Mouse (Mus musculus) cerebellum, adult 8-10 months (tissue): ENCODE results near the gene Cnot10.
"Not testable (repeated sequence)": the region's sequence is repeated elsewhere in the genome, so short reads cannot be mapped to it uniquely, and the experiment has no call there.

ENCODE experiments used
- DNase-seq: peaks from one replicate; pipeline ENCODE4 v3.0.0; 2022

Gene Cnot10

DNA sequence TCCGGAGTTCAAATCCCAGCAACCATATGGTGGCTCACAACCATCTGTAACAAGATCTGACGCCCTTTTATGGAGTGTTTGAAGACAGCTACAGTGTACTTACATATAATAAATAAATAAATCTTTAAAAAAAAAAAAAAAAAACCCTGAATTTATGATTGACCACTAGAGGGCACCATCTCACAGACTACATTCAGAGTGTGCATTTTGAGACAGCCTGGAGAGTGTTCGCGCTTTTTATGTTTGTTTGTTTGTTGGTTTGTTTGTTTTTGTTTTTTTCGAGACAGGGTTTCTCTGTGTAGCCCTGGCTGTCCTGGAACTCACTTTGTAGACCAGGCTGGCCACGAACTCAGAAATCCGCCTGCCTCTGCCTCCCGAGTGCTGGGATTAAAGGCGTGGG lies 8.5 kb upstream of the Cnot10 start:
- not testable (repeated sequence) for DNase-seq

DNA sequence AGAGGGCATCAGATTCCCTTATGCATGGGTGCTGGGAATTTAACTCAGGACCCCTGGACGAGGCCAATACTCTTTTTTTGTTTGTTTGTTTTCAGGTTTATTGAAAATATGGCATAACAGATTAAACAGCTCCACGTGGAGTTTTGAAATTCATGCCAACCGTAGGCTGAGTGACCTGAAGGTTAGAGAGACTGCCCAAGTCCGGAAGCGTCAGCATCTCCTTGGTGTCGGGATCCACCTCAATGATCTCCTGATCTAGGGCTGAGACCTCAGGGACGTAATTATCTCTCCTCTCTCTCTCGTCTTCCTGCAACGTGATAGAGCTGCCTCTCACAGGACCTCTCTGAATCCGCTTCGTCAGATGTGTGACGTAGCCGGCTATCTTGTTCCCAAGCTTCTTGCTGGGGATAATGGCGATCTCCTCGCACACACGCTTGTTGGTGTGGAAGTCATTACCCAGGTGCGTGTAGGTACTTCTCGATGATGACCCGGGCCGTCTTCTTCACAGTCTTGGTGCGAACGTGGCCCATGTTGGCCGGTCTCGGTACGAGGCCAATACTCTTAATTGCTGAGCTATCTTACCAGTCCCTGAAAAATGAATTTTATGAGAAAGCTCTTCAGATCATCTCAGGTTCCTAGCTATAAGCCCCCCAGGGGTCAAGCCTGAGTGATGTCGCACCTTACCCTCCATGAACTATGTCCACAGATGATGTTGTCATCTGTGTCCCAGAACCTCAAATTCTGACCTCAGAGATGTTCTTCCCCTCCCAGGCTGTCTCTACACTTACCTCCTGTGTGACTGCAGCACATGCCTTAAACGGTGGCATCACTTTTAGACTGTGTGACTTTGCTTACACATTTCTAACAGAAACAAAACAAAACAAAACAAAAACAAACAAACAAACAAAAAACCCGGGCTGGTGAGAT lies 7.8 kb upstream of the Cnot10 start:
- no peak for DNase-seq

DNA sequence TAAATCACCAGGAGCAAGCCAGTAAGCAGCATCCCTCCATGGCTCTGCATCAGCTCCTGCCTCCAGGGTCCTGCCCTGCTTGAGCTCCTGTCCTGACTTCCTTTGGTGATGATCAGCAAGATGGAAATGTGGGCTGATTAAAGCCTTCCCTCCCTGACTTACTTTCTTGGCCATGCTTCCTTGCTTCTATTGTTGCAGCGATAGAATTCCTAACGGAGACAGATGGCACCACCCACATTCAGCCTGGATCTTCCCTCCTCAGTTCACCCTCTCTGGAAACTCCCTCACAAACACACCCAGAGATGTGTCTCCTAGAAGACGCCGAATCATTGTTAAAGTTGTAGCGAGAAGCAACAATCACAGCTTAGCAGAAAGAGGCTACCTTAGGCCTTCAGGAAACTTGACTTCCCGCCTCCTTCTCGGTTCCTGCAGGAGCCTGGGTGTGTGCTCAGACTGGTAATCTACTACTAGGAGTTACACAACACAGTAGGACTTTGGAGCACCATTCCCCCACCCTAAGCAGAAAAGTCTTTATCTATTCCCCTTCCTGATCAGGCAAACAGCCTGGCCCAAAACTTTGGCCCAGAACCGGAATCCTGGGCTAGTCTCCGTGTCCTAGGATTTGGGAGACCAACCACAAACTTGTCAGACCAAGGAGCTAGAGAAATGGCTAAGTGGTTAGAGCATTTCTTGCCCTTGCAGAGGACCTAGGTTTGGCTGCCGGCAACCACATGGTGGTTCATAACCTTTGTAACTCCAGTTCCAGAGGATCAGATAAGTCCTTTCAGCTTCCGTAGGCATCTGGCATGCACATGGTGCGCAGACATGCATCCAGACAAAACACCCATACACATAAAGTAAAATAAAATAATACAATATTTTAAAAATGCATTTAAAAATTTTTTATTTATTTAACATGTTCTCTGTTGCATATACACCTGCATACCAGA lies 6.8 kb upstream of the Cnot10 start:
- DNase-seq, result no peak

DNA sequence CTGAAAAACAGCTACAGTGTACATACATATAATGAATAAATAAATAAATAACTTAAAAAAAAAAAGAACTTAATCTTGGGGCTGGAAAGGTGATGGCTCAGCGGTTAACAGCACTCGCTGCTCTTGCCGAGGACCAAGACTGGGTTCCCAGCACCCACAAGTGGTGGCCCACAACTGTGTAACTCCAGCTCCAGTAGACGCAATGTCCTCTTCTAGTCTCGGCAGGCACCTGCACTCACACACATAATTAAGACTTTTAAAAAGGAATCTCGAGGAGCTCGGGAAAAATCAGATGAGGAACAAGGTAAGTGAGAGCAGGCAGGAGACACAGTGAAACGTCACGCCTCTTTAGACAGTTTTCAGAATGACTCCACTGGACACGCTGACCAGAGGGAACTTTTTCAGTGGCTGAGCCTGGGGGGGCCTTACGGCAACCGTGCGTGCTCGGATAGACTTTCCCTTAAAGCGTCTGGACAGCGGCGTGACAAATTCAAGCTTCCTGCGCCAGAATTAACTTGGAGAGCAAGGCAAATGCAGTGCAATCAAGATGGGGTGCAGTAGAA lies 717 bp downstream of the Cnot10 start:
- peak; percentile 7 for DNase-seq

DNA sequence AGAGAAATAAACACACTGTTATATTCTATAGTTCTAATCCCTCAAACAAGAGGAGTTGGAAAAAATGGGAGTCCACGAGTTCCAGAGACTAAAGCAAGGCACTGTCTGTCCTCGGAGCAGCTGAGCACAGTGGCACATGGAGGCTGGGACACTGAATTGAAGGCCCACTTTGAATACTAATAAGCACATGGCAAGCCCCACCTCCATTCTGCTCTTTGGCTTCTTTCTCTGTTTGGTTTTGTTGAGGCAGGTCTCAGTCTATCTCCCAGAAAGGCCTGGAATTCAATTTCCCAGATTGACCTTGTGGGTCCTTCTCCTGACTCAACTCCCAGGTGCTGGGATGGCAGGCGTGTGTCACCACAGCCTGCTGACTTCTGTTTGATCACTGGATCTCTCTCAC lies 3.2 kb downstream of the Cnot10 start:
- DNase-seq, result no peak

DNA sequence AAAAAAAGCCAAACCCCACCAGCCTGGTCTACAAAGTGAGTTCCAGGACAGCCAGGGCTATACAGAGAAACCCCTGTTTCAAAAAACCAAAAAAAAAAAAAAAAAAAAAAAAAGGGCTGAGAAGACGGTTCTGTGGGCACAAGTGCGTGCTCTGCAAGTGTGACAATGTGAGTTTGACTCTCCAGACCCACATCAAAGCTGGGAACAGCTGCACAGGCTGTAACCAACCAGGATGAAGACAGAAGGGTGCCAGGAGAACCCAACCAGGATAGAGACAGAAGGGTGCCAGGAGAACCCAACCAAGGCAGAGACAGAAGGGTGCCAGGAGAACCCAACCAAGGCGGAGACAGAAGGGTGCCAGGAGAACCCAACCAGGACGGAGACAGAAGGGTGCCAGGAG lies 3.8 kb downstream of the Cnot10 start:
- no peak for DNase-seq

DNA sequence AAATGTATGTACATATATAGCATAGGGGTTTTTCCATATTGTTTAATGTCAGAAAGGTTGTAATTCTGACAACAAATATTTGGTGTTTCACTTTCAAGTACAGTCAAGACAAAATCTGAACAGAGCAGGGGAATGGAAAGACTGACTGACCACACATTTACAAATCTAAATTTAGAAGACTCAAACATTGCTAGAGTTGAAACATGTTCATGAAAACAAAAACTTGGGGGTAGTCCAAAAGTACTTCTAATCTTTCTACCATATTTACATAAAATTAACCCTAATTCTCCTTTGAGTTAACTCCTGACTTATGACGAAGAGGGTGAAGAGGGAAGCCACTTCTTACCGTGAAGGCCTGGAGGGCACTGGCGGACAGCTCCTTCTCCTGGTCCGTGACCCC lies 7.7 kb downstream of the Cnot10 start:
- no peak for DNase-seq

DNA sequence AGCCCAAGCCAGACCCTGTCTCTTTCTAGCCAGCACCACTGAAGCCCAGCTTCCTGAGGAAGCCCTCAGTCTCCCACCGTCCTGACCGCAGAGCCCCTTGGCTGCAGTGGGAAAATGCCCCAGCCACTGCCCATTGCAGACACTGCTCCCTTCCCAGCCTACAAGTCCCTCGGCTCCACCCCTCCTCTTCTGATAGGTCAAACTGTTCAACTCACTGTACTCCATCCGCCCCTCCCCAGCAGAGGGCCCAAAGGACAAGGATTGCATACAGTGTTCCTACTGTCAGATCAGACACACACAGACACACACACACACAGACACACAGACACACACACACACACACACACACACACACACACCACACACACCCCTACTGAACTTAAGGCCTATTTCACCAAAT lies 13.3 kb downstream of the Cnot10 start:
- DNase-seq, result no peak

DNA sequence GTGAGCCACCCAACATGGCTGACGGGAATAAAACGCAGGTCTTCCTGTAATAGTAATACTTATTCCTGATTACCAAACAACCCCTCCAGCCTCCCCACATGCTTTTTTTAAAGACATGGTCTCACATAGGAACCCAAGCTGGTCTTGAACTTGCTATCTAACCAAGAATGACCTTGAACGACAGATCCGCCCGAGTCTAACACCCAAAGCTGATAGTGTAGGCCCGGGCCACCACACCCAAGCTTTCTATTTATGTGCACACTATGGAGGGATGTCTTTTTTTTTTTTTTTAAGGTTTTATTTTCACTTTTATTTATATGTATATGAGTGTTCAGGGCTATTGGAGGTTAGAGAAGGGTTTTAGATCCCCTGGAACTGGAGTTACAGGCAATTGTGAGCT lies 15.8 kb downstream of the Cnot10 start:
- no peak for DNase-seq

DNA sequence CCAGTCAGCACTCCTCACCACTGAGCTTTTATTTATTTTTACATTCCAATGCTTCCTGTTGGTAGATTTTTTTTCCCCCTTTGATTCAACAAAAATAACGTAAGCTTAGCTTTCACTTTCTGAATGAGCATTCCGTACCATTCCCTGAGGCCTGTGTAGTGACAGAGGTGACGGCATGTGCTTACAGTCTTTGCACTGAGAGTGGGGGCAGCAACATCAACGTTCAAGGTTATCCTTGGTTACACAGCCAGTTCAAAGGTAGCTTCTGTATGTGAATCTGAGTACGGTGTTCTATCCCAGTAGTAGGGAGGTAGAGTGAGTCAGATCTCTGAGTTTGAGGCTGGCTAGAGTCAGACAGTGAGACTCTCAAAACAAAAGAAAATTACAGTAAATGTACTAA lies 18.8 kb downstream of the Cnot10 start:
- DNase-seq, result no peak

DNA sequence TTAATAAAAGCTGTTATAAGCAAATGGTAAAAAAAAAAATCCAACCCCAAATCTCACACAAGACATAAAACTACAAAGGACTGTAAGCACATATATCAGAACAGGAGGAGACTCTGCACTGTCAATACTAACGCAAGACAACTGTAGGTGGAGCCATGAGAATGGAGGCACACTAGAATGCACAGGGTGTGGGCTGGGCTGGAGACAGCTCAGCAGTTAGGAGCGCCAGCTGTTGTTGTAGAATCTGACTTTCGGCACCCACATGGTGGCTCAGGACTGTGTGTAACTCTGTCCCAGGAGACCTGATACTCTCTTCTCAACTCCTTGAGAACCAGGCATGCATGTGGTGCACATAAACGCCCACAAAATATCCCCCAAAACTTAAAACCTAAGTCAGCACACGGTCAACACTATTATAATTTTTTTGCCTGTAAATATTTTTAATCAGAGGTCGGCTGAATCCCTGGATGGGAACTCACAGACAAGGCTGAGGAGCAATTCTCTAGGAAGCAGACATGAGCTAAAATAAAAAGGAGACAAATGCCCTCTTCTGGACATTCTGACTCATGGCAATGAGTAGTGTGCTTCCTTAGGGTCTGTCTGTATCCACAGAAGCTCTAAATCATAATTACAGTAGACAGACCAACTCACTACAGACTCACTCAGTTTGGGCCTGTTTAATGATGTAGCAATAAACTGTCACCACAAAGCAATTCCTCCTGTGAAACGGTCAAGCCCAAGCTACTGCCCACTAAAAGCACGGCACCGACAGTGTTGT lies 25.6 kb downstream of the Cnot10 start:
- no peak for DNase-seq

DNA sequence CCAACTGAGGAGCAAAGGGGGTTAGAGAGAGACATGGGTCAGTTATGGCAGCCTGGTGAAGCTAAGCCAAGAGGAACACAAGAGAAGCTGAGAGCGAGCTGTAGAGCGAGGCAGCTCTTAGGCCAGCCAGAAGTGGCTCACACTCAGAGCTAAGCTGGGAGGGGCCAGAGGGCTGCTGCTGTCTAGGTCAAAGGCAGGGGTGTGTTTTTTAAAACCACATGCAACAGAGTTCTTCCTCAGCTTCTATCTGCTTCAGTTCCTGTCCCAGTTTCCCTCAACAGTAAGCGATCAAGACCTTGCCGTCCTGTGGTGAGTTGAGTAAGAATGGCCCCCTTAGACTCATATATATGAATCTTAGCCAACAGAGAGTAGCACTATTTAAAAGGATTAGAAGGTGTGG lies 27.0 kb downstream of the Cnot10 start:
- DNase-seq, result no peak

DNA sequence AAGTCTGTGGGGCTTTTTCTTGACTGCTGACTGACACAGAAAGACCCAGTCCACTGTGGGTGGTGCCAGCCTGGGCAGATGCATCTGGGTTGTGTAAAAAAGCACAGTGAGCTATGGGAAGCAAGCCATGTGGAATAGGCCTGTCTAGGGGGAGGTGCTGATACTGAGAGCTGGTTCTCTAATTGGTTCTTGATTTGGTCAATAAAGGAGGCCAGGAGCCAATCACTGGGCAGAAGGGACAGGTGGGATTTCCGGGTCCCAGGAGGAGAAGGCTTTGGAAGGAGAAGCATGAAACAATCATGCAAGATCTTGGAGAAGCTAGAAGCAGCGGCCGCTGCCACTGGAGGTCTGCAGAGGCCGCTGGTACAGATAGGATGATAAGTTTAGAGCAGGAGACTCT lies 27.4 kb downstream of the Cnot10 start:
- DNase-seq, result no peak

DNA sequence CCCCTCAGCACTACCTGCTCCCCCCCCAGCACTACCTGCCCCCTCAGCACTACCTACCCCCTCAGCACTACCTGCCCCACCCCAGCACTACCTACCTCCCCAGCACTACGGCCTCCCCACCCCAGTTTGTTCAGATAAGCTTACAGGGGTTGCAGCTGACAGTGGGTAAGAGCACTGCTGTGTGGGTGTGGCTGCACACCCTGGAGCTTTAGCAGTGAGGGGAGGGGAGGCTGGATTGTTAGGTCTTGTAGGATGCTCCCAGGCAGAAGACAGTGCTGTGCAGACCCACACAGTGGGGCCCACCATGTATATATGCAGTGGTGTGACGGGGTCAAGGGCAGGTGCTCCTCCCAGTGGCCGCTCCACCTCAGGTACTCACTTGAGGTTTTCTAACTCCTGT lies 29.7 kb downstream of the Cnot10 start:
- DNase-seq, result no peak

DNA sequence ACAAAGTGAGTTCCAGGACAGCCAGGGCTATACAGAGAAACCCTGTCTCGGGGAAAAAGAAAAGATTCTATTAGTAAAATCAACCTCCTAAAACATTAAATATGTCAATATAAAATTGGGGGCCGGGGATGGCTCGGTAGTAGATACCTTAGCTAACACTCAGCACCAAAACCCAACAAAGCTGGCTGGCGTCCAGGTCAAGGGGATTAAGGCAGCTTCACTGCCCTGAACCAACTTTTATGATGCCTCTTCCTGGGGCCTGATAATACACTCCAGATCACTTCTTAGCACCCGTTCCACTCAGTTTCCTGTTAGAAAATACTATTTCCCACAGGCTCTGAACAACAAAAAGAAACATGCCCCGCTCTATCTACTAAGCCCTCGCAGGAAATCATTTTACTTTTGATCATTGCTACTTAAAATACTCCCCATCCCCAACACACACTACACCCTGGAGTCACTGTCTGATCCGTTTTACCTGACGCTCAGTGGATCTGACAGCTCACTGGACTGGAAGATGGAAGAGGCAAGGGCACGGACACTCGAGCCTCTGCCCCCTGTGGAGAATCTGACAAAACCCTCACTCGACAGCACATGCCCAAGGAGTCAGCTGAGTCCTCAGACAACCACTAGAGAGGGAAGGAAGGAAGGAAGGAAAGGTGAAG lies 36.0 kb downstream of the Cnot10 start:
- peak; percentile 38 for DNase-seq

DNA sequence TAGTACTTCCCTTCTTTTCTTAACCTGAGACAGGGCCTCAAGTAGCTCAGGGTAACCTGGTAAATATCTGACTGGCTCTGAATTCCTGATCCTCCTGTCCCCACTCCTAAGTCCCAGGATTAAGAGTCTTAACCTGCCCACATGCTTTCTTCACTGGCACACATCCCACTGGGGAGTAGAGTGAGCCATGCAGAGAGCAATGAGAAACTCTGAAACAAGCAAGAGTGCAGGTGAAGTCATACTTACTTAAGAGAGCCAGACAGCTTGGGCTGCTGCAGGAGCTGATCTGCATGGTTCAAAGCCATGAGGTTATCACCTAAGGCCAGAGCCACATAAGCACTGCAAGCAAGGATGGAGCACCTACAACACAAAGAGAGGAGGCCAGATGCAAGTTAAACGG lies 38.9 kb downstream of the Cnot10 start:
- no peak for DNase-seq

DNA sequence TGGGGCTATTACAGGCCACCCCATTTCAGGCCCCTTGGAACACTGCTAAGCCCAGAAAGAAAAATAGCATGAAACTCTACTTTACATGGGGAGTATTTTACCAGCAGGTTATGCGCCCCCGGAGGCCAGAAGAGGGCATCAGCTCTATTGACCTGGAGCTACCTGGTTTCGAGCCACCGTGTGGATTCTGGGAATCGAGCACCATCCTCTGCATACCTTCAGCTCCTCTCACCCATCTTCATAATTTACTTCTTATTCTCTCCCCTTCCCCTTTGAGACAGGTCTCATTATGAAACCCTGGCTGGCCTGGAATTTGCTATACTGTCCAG lies 55.0 kb downstream of the Cnot10 start:
- DNase-seq, result no peak

DNA sequence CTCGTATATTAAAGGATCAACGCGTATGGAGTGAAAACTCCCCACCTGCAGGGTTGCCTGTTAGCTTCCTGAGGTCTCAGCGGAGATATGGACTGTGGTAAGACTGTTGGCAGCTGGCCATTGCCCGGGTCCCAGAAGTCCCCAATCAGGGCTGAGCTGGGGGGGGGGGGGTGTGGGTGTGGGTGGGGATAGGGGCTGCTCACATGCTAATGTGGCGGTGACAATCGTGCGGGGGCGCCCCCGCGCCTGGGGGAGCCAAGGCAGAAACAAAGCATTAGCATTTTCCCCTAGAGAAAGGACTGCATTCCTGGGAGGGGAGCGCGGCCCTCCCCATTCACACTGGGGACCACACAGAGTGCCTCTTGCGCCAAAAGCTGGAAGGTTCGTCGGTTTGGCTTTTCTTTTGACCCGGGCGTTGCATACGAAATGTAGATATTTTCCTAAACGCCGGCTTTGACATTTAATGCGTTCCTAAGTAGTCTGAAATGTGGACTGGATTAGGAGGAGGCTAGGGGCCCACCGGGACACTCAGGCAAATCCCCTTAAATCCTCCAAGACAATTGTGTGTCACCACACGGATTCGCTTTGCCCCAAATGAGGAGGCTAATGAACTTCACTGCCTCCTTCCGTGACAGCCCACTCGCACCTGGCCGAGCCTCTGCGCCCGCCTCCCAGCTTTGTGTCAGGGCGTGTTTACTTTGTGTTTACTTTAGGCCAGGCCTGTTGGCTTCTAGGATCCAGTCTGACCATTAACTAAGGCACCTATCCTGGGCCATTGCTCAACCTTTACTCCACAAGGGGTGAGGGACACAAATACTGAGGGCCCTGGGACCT lies 55.6 kb downstream of the Cnot10 start:
- no peak for DNase-seq

DNA sequence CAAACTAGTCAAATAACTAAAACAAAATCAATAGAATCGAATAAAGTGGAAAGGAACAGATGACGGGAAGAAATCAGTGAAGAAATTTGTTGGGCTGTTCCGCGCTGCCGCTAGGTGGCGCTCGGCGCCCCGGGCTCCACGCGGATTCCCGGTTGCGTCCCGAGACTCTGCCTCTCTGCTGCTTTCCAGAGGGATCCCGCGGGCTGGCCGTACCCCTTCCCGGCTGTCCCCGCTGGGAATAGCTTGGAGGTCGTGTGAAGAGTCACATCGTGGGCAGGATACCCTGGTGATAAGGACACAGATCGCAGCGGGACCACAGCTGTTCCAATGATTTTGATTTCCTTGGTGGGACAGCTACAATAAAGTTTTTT lies 56.2 kb downstream of the Cnot10 start:
- DNase-seq, result peak; percentile 43

DNA sequence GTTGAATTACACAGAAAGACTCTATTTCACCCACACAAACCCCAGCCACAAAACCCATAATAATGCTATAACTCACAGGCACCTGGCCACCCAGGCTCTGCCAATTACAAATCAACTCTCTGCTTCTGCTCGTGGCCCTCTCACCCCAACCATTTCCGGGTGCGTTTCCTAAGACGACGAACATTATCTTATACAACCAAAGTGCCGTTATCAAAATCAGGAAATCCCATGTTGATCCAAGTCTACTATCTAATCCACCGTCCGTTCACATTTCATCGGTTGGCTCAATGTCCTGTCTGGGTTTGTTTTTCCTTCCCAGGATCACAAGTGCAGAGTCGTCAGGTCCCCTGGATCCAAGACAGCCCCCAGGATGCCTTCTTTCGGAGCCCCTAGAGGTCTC lies 61.3 kb downstream of the Cnot10 start:
- DNase-seq, result no peak

DNA sequence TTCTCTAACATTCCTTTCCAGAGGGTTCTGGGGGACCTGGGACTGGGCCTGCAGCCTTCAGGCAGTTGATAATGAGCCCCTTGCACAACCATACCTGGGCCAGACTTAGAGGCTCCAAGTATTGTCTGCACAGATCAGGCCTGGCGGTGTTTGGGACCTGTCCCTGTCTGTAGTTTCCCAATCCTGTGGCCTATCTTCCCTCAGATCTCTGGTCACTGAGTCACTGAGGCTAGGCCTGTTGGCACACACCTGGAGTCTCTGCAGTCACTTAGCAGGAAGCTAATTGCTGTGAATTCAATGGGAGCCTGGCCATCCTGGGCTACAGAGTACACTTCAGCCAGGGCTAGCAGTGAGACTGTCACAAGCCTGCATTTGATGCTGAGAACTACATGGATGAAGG lies 64.0 kb downstream of the Cnot10 start:
- DNase-seq, result no peak

DNA sequence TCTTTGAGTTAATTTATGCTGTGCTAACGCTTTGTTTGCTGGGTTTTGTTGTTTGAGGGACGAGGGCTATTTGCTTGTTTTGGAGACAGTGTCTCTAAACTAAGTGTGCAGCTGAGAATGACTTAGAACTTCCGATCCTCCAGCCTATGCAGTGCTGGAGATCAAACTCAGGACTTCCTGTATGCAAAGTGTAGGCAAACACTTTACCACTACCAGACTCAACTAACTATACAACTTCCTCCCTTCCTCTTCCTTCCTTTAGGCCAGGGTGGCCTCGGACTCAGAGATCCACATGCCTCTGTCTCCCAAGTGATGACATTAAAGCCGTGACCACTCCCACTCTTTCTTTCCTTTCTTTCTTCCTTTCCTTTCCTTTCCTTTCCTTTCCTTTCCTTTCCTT lies 66.5 kb downstream of the Cnot10 start:
- DNase-seq, result no peak
